Mouse (Mus musculus): ENCODE results near the gene Cd44. TPM values are rescaled to one million over a fixed set of nuclear protein-coding genes. Genes with fewer than 3 reads are reported as not detected.
A peak's percentile ranks its signal among the peaks of the same experiment; 100 is the strongest.

The Cd44 gene
- polyA plus RNA-seq, 1 experiment from 2014 or later = 145 TPM

DNA sequence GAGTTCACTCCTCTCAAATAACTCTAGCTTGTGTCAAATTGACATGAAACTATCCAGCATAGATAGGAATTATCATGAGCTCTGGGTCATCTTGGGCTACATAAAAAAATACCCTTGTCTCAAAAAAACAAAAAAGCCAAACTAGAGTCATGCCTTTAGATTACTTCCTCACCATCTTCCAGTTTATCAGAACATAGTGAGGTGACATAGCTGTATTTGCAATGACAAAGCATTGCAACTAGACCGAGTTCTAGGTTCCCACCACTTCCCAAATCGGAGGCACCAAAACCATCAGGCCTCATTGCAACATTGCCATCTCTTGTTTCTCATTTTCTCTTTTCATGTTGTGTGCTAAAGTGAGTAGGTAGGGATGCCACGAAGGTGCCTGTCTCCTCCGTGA is 24.0 kb downstream of the Cd44 start:
- TF ChIP-seq CTCF (IDR thresholded peaks at IDR 0.05) = no peak
- no peaks in the 10 kb centered on the region for H3K27me3 ChIP-seq
- CTCF ChIA-PET = no interaction called here
- no peak for DNase-seq (ENCODE audit: low read depth, low spot score)
- POLR2A ChIA-PET = no interaction called here
- in situ Hi-C loops (cut with MboI; ENCODE audit: low pct_unique_long_range_greater_than_20kb) = no loop called here
- no peak for ATAC-seq

DNA sequence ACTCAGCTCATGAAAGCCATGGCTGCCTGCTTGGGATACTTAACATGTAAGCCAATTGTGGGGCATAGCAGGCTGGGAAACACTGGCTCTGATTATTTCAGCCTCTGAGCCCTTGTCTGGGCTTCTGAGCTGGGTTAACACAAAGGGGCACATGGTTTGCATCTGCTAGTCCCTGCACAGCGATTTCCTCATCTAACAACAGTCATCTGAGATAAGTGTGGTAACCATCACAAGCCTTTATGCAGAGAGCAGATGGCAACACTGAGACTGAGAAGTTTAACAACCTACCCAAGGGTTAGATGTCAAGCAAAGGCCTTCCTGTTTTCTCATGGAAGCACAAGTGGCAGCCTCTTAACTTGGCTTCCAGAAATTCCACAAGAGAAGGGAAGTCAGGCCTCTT is 25.3 kb downstream of the Cd44 start:
- POLR2A ChIA-PET = interaction anchor here (0.5 kb wide), 1 partner anchor 355 kb away, joined by 3 read pairs; no protein-coding TSS in a partner anchor
- no peak for TF ChIP-seq CTCF (IDR thresholded peaks at IDR 0.05)
- ATAC-seq = no peak

DNA sequence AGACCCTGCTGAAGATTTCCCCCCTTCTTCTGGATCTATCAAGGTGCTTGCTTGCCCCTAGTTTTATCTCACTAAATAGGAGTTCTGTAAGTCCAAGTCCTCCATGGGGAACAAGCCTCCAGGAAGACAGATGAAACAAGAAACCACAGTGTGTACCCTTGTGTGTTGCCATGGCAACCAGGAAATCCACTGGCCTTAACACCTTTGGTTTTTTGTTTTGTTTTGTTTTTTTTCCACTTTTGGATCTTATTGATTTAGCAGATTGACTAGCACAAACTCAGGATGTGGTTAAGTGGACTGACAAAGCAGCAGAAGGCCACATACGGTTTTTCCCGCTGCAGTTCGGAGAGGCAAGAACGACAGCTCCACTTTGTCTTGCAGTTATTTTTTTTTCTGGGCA is 27.6 kb downstream of the Cd44 start:
- TF ChIP-seq CTCF (IDR thresholded peaks at IDR 0.05) = no peak
- DNase-seq (ENCODE audit: low read depth, low spot score) (peak; percentile 43), ATAC-seq (no peak)
- in situ Hi-C loops (cut with MboI; ENCODE audit: low pct_unique_long_range_greater_than_20kb) = no loop called here
- no peaks in the 10 kb centered on the region for H3K27me3 ChIP-seq
- CTCF ChIA-PET = interaction anchor here (0.9 to 1.4 kb wide), 2 partner anchors 12 to 17 kb away, joined by 3 to 6 read pairs; no protein-coding TSS in a partner anchor
- POLR2A ChIA-PET = interaction anchor here (0.6 kb wide), 1 partner anchor 14 kb away, joined by 4 read pairs; no protein-coding TSS in a partner anchor

More for the DNA sequence above, 25.3 kb downstream of the Cd44 start:
- in situ Hi-C loops (cut with MboI; ENCODE audit: low pct_unique_long_range_greater_than_20kb) = no loop called here
- CTCF ChIA-PET = interaction anchor here (1.3 kb wide), 1 partner anchor 32 kb away, joined by 4 read pairs; no protein-coding TSS in a partner anchor
- H3K27me3 ChIP-seq = no peaks in the 10 kb centered on the region
- no peak for DNase-seq (ENCODE audit: low read depth, low spot score)

DNA sequence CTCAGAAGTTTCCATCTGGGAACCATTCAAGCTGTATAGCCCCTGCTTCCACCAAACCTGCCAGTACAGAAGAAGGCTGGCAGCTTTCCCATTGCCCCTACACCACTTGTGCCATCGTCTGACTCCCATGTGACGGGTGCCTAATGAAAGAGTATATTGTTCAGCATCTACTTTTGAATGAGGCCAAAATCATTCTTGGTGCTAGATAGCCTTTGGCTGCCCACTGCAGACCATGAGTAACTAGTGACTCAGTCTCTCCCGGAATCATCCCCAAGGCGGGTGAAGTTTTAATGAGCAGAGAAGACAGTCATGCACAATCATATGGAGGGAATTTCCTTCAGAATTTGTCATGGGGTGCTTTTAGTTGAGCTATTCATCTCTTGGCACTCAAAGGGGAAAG is 28.3 kb downstream of the Cd44 start:
- no peak for ATAC-seq
- DNase-seq (ENCODE audit: low read depth, low spot score) = peak; percentile 56
- in situ Hi-C loops (cut with MboI; ENCODE audit: low pct_unique_long_range_greater_than_20kb) = no loop called here
- no peak for TF ChIP-seq CTCF (IDR thresholded peaks at IDR 0.05)
- ChIA-PET POLR2A (interaction anchor here (0.9 kb wide), 1 partner anchor 9 kb away, joined by 3 read pairs; no protein-coding TSS in a partner anchor), CTCF (interaction anchor here (0.9 to 1.4 kb wide), 3 partner anchors 11 to 20 kb away, joined by 3 to 6 read pairs (median 3); no protein-coding TSS in a partner anchor)
- no peaks in the 10 kb centered on the region for H3K27me3 ChIP-seq

DNA sequence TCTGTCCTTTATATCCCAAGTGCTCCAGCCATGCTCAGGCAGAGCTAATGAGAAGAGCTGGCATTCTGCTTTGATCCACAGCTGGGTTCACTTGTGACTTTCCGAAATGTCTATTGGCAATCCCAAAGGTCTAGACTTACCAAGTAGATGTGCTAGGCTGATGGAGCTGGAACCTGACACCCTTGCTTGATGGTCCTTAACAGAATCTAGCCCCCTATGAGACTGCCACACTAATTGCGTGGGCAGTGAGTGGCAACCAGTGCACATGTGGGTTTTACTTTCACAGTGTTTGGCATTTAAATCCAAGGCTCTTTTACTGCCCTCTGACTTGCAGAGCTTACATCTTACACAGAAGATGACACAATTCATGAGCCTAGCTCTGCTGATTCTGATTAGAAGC is 29.0 kb downstream of the Cd44 start:
- TF ChIP-seq CTCF (IDR thresholded peaks at IDR 0.05) = no peak
- no peaks in the 10 kb centered on the region for H3K27me3 ChIP-seq
- in situ Hi-C loops (cut with MboI; ENCODE audit: low pct_unique_long_range_greater_than_20kb) = no loop called here
- no peak for DNase-seq (ENCODE audit: low read depth, low spot score)
- POLR2A ChIA-PET = interaction anchor here (0.9 kb wide), 1 partner anchor 8 kb away, joined by 3 read pairs; no protein-coding TSS in a partner anchor
- no peak for ATAC-seq
- CTCF ChIA-PET = interaction anchor here (0.7 to 1.1 kb wide), 3 partner anchors 10 to 21 kb away, joined by 3 read pairs; no protein-coding TSS in a partner anchor

DNA sequence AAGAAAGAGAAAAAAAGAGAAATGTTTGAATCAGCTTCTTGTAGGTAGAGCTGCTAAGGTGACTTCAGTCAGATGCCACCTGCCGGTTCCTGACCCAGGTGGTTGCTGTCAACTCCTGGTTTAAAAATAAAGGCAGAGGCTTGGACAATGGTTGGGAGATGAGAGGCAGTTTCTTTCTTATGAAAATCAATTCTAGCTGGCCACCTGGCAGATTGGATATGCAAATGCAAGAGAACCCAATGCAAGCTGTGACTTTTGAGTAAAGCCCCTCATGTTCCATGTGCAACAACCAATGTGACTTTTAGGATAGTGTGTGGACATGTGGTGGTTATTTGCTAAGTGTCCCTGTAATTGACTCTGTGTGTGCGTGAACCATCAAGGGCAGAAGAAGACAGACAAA is 33.0 kb downstream of the Cd44 start:
- no peak for TF ChIP-seq CTCF (IDR thresholded peaks at IDR 0.05)
- no peak for ATAC-seq
- DNase-seq (ENCODE audit: low read depth, low spot score) = no peak
- H3K27me3 ChIP-seq = no peaks in the 10 kb centered on the region
- in situ Hi-C loops (cut with MboI; ENCODE audit: low pct_unique_long_range_greater_than_20kb) = no loop called here
- ChIA-PET POLR2A (no interaction called here), CTCF (no interaction called here)

DNA sequence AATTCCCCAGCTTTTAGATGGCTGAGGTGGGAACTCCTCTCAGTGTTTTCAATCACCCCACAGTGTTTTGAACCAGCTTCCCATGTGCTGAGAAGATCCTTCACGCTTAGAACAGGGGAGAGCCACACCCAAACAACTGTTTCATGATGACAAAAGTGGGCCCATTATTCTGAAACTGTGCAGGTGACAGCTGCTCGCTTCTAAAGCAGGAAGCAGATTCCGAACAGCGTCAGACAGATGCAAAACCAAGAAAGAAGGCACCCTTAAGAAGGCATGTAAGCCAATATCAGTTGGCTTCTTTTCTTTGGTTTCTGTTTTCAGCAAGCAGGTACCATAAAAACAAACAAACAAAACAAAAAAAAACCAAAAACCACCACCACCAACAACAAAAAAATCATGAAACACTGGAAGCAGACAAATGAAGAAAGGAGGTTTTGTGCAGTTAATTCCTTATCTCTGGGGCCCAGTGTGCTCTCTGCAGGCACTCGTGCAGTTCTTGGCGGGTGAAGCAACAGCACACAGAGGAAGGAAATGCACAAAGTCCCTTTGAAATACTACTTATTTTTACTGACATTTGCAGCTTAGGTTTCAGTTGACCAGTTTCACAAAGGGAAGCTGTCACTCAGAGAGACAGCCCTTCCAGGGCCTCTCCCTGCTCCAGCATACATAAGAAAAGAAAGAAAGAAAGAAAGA is 33.9 kb downstream of the Cd44 start:
- in situ Hi-C loops (cut with MboI; ENCODE audit: low pct_unique_long_range_greater_than_20kb) = no loop called here
- DNase-seq (ENCODE audit: low read depth, low spot score) (no peak), ATAC-seq (no peak)
- TF ChIP-seq CTCF (IDR thresholded peaks at IDR 0.05) = no peak
- CTCF ChIA-PET = no interaction called here
- H3K27me3 ChIP-seq = no peaks in the 10 kb centered on the region
- POLR2A ChIA-PET = interaction anchor here (0.9 kb wide), 1 partner anchor 15 kb away, joined by 3 read pairs; no protein-coding TSS in a partner anchor

DNA sequence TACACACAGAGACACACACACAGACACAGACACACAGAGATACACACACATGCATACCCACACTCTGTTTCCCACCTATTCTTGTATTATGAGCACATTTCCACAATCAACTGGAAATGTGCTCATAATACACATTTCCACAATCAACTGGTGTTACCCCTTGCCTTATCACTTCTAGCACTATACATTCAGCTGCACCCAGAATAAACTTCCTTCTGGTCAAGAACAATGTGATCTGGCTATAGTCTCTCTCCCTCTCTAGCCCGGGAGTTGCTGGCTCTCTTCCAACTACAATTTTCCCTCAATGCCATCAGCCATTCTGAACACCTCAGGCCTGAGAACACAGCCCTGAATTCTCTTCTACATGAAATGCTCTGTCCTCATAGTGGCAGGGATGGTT is 34.9 kb downstream of the Cd44 start:
- DNase-seq (ENCODE audit: low read depth, low spot score) = no peak
- CTCF ChIA-PET = no interaction called here
- no peak for TF ChIP-seq CTCF (IDR thresholded peaks at IDR 0.05)
- POLR2A ChIA-PET = no interaction called here
- ATAC-seq = no peak
- no peaks in the 10 kb centered on the region for H3K27me3 ChIP-seq
- in situ Hi-C loops (cut with MboI; ENCODE audit: low pct_unique_long_range_greater_than_20kb) = no loop called here

DNA sequence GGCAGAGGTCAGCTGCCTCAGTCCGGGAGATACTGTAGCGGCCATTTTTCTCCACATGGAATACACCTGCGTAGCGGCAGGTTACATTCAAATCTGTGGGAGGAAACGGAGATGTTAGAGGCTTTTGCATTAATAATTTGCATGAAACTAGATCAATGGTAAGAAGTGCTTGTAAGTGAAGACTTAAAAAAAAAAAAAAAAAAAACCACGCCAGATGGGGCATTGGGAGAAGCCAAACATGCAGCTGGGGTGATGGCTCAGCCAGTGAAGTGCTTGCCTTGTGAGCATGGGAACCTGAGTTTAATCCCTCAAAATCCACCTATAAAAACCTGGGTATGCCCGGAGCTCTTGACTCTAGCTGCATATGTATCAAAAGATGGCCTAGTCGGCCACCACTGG is 36.1 kb downstream of the Cd44 start:
- ChIA-PET POLR2A (interaction anchor here (0.6 to 0.7 kb wide), 2 partner anchors 63 to 161 kb away, joined by 3 read pairs; no protein-coding TSS in a partner anchor), CTCF (no interaction called here)
- no peaks in the 10 kb centered on the region for H3K27me3 ChIP-seq
- no peak for DNase-seq (ENCODE audit: low read depth, low spot score)
- ATAC-seq = no peak
- in situ Hi-C loops (cut with MboI; ENCODE audit: low pct_unique_long_range_greater_than_20kb) = no loop called here
- TF ChIP-seq CTCF (IDR thresholded peaks at IDR 0.05) = no peak

DNA sequence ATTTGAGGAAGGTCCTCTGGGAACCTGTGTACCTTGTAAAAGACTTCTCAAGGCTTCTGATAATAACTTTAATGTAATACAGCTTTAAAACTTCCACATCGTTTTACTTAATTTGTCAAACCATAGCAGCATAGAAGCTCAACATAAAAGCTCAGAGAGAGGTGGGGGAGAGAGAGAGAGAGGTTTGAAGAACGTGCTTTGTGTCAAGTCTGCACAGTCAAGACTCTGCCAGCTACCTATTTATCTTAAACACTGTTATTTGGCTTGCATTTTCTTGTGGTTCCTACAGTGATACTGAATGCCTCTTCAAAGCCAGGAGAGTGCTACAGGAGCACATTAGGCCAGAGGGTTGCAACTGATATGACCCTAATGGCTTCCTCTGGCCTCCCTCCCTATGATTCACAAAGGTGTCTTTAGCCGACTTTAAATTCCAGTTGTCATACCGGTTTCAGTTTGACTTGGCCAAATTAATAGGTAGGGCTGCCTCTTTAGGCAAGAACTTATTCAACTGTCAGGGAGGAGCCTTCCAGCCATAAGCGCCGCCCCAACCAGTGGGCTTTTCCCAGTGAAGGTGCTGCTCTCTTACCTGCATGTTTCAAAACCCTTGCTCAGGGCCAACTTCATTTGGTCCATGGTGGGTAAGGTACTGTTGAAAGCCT is 36.6 kb downstream of the Cd44 start:
- CTCF ChIA-PET = interaction anchor here (1.1 to 1.3 kb wide), 2 partner anchors 12 to 15 kb away, joined by 3 read pairs; no protein-coding TSS in a partner anchor
- ATAC-seq (no peak), DNase-seq (ENCODE audit: low read depth, low spot score) (no peak)
- TF ChIP-seq CTCF (IDR thresholded peaks at IDR 0.05) = no peak
- POLR2A ChIA-PET = interaction anchor here (0.9 kb wide), 1 partner anchor 8 kb away, joined by 3 read pairs; no protein-coding TSS in a partner anchor
- no peaks in the 10 kb centered on the region for H3K27me3 ChIP-seq
- in situ Hi-C loops (cut with MboI; ENCODE audit: low pct_unique_long_range_greater_than_20kb) = no loop called here

DNA sequence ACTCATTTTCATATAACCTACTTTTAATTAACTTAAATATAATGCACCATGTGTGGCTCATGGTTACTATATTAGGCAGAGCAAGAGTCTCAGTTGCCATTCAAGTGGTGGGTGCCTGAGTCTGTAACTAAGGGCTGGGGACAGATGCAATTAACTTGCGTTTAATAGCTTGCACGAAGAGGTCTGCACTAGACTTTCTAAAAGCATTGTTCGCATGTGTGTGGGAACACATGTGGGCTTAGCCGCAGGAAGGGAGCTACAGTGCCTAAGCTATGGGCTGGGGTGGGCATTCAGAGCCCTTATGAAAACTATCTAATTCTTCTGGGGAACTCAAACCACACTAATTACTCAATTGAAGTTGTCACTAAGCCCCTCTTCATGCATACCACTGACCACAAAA is 37.4 kb downstream of the Cd44 start:
- no peaks in the 10 kb centered on the region for H3K27me3 ChIP-seq
- TF ChIP-seq CTCF (IDR thresholded peaks at IDR 0.05) = no peak
- no peak for ATAC-seq
- DNase-seq (ENCODE audit: low read depth, low spot score) = no peak
- ChIA-PET POLR2A (interaction anchor here (0.9 kb wide), 1 partner anchor 9 kb away, joined by 3 read pairs; no protein-coding TSS in a partner anchor), CTCF (interaction anchor here (1.0 to 1.3 kb wide), 3 partner anchors 11 to 21 kb away, joined by 3 to 4 read pairs (median 3); no protein-coding TSS in a partner anchor)
- in situ Hi-C loops (cut with MboI; ENCODE audit: low pct_unique_long_range_greater_than_20kb) = no loop called here

All from Patski (cell line).